In genomic region chr9:14751503-14752000, GRCm38 (mm10) we compare ENCODE assay signal across 8 mouse cellular contexts. TPM values are rescaled to one million over a fixed set of nuclear protein-coding genes. Genes with fewer than 3 reads are reported as not detected.
A peak's percentile ranks its signal among the peaks of the same experiment; 100 is the strongest.
DNase-seq lines count a peak whose midpoint lies in the region; ATAC-seq lines count a peak whose summit lies in the region.

No protein-coding gene starts in this region.

- no peaks in the 10 kb centered on the region for H3K36me3 ChIP-seq in limb, embryonic 15.5 days

- no peak overlapping the region for H3K27ac ChIP-seq in limb, embryonic 15.5 days

- peak overlapping the region; percentile 56 for H3K9ac ChIP-seq in limb, embryonic 15.5 days

- H3K4me2 ChIP-seq in limb, embryonic 15.5 days = peak overlapping the region; percentile 96

- H3K9me3 ChIP-seq in limb, embryonic 15.5 days = no peaks in the 10 kb centered on the region

- DNase-seq in ovary, postnatal 10 days (ENCODE audit: low spot score) = peak; percentile 15
- DNase-seq in ovary, adult 18-20 months (ENCODE audit: low spot score) = no peak
- peak; percentile 66 for DNase-seq in embryo, embryonic 10.5 days (ENCODE audit: low spot score)
- peak; percentile 27 for DNase-seq in heart, postnatal 4 days
- peak; percentile 74 for DNase-seq in neural tube, embryonic 10.5 days (ENCODE audit: extremely low spot score, low spot score)
- no peak for DNase-seq in MN1 (ENCODE audit: low spot score)
- no peak for DNase-seq in cerebellum, adult 9-11 months

- H3K4me1 ChIP-seq in limb, embryonic 15.5 days = peaks cover 14% of the 10 kb centered on the region

- 1% methylated on average over 46 of the region's 50 CpGs for WGBS in limb, embryonic 15.5 days

- ATAC-seq in limb, embryonic 15.5 days (ENCODE audit: insufficient number of reproducible peaks, low FRiP score, low TSS enrichment, low read depth) = peak; percentile 56

- H3K4me3 ChIP-seq in limb, embryonic 15.5 days = peak overlapping the region; percentile 54

- H3K27me3 ChIP-seq in limb, embryonic 15.5 days = no peaks in the 10 kb centered on the region

RNA-seq across cellular contexts. Expression of gene Fut4, which starts 0.6 kb away (rescaled TPM):
- under 1 TPM; 0.91 to 0.95 TPM for total RNA-seq in heart, postnatal 4 days (2021)
- polyA plus RNA-seq in limb, embryonic 15.5 days (2015; fragmentation: Nextera tagmentation; extraction: Ambion mirVana) = 1.9 and 2.1 TPM in 2 replicates

RNA-seq across cellular contexts. Expression of gene Piwil4, which starts 11.0 kb away (rescaled TPM):
- total RNA-seq in heart, postnatal 4 days (2021) = not detected
- 0.12 TPM in 1 of 2 replicates, not detected in the other for polyA plus RNA-seq in limb, embryonic 15.5 days (2015; fragmentation: Nextera tagmentation; extraction: Ambion mirVana)

RNA-seq across cellular contexts. Expression of gene 1700012B09Rik, which starts 19.3 kb away (rescaled TPM):
- not detected for total RNA-seq in heart, postnatal 4 days (2021)
- not detected in 2 replicates for polyA plus RNA-seq in limb, embryonic 15.5 days (2015; fragmentation: Nextera tagmentation; extraction: Ambion mirVana)

RNA-seq across cellular contexts. Expression of gene Mre11a, which starts 32.9 kb away (rescaled TPM):
- total RNA-seq in heart, postnatal 4 days (2021) = 10 to 100 TPM; 16.6 to 21.9 TPM
- polyA plus RNA-seq in limb, embryonic 15.5 days (2015; fragmentation: Nextera tagmentation; extraction: Ambion mirVana) = 19.8 and 21.5 TPM in 2 replicates

RNA-seq across cellular contexts. Expression of gene Ankrd49, which starts 33.1 kb away (rescaled TPM):
- total RNA-seq in heart, postnatal 4 days (2021) = 10 to 100 TPM; 11.3 to 12.7 TPM
- 43.0 and 45.3 TPM in 2 replicates for polyA plus RNA-seq in limb, embryonic 15.5 days (2015; fragmentation: Nextera tagmentation; extraction: Ambion mirVana)

Comparison
In these comparisons a context has a peak if more than half of its experiments do, and no peak if none do; other contexts are left out.
1. DNase-seq: peak in ovary, postnatal 10 days (single experiment), embryo, embryonic 10.5 days (single experiment), heart, postnatal 4 days (single experiment) and neural tube, embryonic 10.5 days (single experiment); none in ovary, adult 18-20 months (single experiment), MN1 (single experiment) and cerebellum, adult 9-11 months (single experiment).